Mouse (Mus musculus): ENCODE measurements around the gene Cldn14. TPM values are rescaled to one million over a fixed set of nuclear protein-coding genes. Genes with fewer than 3 reads are reported as not detected.

Gene Cldn14
- polyA plus RNA-seq, 1 experiment from 2014 or later, result not detected

DNA sequence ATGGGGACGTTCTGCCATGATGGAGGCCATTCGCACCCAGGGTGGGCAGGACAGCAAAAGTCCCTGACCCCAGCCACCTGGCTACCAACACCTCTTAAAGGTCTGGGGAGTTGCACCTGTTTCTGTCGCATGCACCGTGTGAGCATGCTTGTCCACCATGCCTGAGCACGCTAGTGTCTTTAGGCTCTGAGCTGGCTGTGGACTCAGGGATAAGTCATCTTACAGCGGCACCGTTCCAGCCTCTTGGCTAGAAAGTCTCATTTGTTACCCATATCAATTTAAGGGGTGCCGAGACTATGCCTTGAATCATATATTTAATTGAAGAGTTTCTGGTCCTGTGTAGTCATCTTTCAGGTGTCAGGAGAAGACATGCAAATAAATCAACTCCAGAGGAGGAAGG is 40.7 kb downstream of the Cldn14 start:
- Histone ChIP-seq H3K27me3 (replicated peaks) (no peaks in the 10 kb centered on the region), H3K4me3 (no peak overlapping the region), H3K9me3 (no peaks in the 10 kb centered on the region), H3K4me2 (no peak overlapping the region), H3K9ac (no peak overlapping the region), H3K27ac (no peak overlapping the region), H3K36me3 (replicated peaks) (no peaks in the 10 kb centered on the region), H3K4me1 (no peaks in the 10 kb centered on the region)
- ATAC-seq (replicated peaks), result no peak
- WGBS, result 96% methylated on average over 8 of the region's 8 CpGs

DNA sequence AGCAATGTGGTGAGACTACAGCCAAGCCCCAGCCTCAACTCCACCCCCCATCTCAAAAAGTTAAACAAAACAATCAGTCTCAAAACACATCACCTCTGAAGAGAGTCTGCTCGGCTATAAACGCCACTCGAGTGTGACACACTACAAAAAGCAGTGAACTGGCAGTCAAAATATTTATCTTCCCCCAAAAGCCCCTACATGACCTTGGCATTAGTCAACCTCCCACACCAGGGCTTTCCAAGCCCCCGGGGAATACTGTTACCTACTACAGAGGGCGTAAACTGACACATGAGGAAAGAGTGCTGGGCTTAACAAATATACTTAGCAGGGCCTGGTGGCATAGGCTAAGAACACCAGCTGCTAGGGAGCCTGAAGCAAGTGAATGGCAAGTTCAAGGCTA is 46.4 kb downstream of the Cldn14 start:
- WGBS, result 87% methylated on average over 5 of the region's 5 CpGs

GRCm38 (mm10) chr16:93961099-93961646 is 47.5 kb downstream of the Cldn14 start:
- no peak overlapping the region for H3K9ac ChIP-seq
- no peak overlapping the region for H3K27ac ChIP-seq
- ATAC-seq (replicated peaks), result no peak
- H3K27me3 ChIP-seq (replicated peaks), result no peaks in the 10 kb centered on the region
- H3K4me2 ChIP-seq, result no peak overlapping the region
- no peaks in the 10 kb centered on the region for H3K36me3 ChIP-seq (replicated peaks)
- H3K4me3 ChIP-seq, result no peak overlapping the region
- H3K4me1 ChIP-seq, result no peaks in the 10 kb centered on the region; the same call in 1 of the 2 replicates
- 91% methylated on average over 11 of the region's 11 CpGs for WGBS
- no peaks in the 10 kb centered on the region for H3K9me3 ChIP-seq

More for the DNA sequence above, 46.4 kb downstream of the Cldn14 start:
- no peaks in the 10 kb centered on the region for H3K36me3 ChIP-seq (replicated peaks)
- no peak overlapping the region for H3K4me3 ChIP-seq
- H3K4me2 ChIP-seq, result no peak overlapping the region
- H3K9ac ChIP-seq, result no peak overlapping the region
- ATAC-seq (replicated peaks), result no peak
- no peaks in the 10 kb centered on the region for H3K9me3 ChIP-seq
- no peak overlapping the region for H3K27ac ChIP-seq
- no peaks in the 10 kb centered on the region for H3K27me3 ChIP-seq (replicated peaks)
- H3K4me1 ChIP-seq, result no peaks in the 10 kb centered on the region

GRCm38 (mm10) chr16:93960495-93960894 is 48.1 kb downstream of the Cldn14 start:
- ATAC-seq (replicated peaks), result no peak
- Histone ChIP-seq H3K27ac (no peak overlapping the region), H3K36me3 (replicated peaks) (no peaks in the 10 kb centered on the region), H3K27me3 (replicated peaks) (no peaks in the 10 kb centered on the region), H3K9me3 (no peaks in the 10 kb centered on the region), H3K9ac (no peak overlapping the region), H3K4me2 (no peak overlapping the region), H3K4me3 (no peak overlapping the region), H3K4me1 (no peaks in the 10 kb centered on the region; the same call in 1 of the 2 replicates)
- WGBS, result 88% methylated on average over 4 of the region's 4 CpGs

DNA sequence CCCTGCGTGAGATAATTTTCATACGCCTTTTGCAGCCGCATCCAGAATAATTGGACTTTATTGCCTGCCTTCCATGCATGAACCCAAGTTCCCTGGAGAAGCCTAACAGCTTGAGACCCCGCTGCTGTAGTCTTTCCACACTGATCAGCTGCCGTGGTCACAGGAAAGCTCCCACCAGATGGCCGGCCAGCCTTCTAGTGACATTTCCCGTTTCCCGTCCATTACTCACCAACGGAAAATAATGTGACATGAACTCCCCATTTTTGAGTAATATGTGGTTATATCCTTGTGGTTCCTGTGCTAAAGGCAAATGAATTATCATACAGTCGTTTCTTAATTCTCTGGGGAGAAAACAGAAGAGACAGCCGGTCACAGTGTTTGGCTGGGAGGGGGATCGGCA is 51.2 kb downstream of the Cldn14 start:
- Histone ChIP-seq H3K27ac (no peak overlapping the region), H3K4me3 (no peak overlapping the region)

DNA sequence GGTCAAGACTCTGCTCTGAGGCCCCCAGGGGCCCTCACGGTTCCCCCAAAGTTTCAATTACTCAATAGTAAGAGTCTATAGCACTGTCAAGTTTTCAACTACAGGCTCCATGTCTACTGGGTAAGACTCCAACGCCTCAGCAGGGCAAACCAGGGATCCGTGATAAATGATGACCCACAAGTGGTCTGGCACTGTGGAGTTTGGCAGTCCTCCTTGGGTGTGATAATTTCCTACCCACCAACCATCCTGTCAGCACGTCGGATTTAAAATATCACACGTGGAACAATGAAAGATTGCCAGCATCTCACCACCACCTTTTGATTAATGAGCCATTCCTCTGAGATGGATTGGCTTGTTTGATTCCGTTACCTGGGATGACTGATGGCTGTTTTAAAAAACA is 51.7 kb downstream of the Cldn14 start:
- H3K36me3 ChIP-seq (replicated peaks), result no peaks in the 10 kb centered on the region
- no peak overlapping the region for H3K4me2 ChIP-seq
- no peak overlapping the region for H3K9ac ChIP-seq
- no peak overlapping the region for H3K27ac ChIP-seq
- no peak for ATAC-seq (replicated peaks)
- no peaks in the 10 kb centered on the region; the same call in 1 of the 2 replicates for H3K4me1 ChIP-seq
- H3K9me3 ChIP-seq, result no peaks in the 10 kb centered on the region
- H3K27me3 ChIP-seq (replicated peaks), result no peaks in the 10 kb centered on the region
- WGBS, result 73% methylated on average over 7 of the region's 7 CpGs
- no peak overlapping the region for H3K4me3 ChIP-seq

More for the DNA sequence above, 51.2 kb downstream of the Cldn14 start:
- Histone ChIP-seq H3K36me3 (replicated peaks) (no peaks in the 10 kb centered on the region), H3K27me3 (replicated peaks) (no peaks in the 10 kb centered on the region), H3K4me1 (no peaks in the 10 kb centered on the region; the same call in 1 of the 2 replicates), H3K9ac (no peak overlapping the region), H3K4me2 (no peak overlapping the region), H3K9me3 (no peaks in the 10 kb centered on the region)
- ATAC-seq (replicated peaks), result no peak
- WGBS, result 61% methylated on average over 12 of the region's 12 CpGs

- Histone ChIP-seq H3K4me1 (no peaks in the 10 kb centered on the region), H3K9me3 (no peaks in the 10 kb centered on the region), H3K4me3 (no peak overlapping the region), H3K27me3 (replicated peaks) (no peaks in the 10 kb centered on the region), H3K27ac (no peak overlapping the region), H3K9ac (no peak overlapping the region), H3K4me2 (no peak overlapping the region), H3K36me3 (replicated peaks) (no peaks in the 10 kb centered on the region)
- WGBS, result 90% methylated on average over 4 of the region's 4 CpGs
- no peak for ATAC-seq (replicated peaks)
Measured at GRCm38 (mm10) chr16:93947396-93947795, 61.2 kb downstream of the Cldn14 start.

GRCm38 (mm10) chr16:93944301-93944700 is 64.3 kb downstream of the Cldn14 start:
- Histone ChIP-seq H3K27ac (no peak overlapping the region), H3K4me1 (no peaks in the 10 kb centered on the region), H3K27me3 (replicated peaks) (no peaks in the 10 kb centered on the region), H3K4me3 (no peak overlapping the region), H3K9ac (no peak overlapping the region), H3K36me3 (replicated peaks) (no peaks in the 10 kb centered on the region), H3K4me2 (no peak overlapping the region), H3K9me3 (no peaks in the 10 kb centered on the region)
- no peak for ATAC-seq (replicated peaks)
- 86% methylated on average over 6 of the region's 6 CpGs for WGBS

DNA sequence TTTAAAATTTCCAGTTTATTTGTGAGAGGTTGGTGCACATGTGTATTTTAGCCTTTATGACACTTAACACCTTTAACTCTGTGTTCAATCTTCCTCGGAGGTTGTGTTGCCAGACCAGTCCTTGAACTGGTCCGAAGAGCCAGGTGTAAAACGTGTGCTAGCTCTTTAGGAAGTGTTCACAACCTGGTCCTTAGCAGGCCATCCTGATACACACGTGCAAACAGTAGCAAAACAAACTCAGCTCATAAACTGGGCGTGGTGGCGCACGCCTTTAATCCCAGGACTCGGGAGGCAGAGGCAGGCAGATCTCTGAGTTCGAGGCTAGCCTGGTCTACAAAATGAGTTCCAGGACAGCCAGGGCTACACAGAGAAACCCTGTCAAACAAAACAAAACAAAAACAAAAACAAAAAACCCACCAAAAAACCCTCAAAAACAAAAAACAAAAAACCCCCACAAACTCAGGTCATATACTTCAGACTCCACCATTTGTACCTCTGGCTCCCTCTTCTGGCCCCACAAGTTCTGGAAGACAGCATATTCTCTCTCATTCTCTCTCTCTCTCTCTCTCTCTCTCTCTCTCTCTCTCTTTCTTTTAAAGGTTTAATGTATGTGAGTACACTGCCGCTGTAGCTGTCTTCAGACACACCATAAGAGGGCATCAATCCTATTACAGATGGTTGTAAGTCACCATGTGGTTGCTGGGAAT is 65.7 kb downstream of the Cldn14 start:
- H3K27ac ChIP-seq, result no peak overlapping the region
- H3K36me3 ChIP-seq (replicated peaks), result no peaks in the 10 kb centered on the region
- H3K9ac ChIP-seq, result no peak overlapping the region
- H3K4me3 ChIP-seq, result no peak overlapping the region
- H3K4me1 ChIP-seq, result 0 out of 2 replicates have a peak, but pooled peaks cover 5% of the 10 kb centered on the region
- WGBS, result 93% methylated on average over 10 of the region's 10 CpGs
- H3K9me3 ChIP-seq, result no peaks in the 10 kb centered on the region
- no peak for ATAC-seq (replicated peaks)
- H3K4me2 ChIP-seq, result no peak overlapping the region
- H3K27me3 ChIP-seq (replicated peaks), result no peaks in the 10 kb centered on the region

DNA sequence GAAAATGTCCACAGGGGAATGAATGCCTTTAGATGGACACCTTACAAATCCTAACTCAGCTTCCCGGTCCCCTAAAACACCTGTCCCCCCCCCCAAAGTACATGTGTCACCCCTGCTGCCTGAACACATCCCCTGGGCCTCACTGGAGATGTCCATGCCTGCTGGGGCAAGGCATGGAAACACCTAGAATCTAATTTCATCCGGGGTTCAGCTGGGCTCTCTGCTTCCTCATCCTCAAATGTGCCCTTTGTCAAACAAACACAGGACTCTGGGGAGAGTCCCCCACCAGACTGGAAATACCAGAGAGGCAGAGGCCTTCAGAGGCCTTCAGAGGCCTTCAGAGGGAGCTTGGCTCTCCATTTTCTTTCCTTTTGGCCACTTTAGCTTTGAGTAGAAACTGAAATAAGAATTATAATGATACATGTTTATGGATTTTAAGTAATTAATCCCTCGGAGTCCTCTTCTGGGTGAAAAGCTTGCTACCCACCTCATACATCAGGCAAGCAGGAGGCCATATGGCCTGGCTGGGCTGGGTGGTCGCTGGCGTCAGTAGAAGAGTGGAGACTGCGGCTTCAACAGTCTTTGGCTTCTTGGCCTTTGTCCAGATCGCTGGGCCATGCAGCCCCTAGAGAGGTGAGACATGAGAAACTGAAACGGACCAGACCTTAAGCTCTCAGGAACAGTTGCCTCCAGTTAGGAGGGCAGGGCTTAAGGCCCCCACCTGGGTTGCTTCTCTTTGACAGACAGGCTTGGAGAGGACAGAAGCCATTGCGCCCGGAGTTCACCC is 66.7 kb downstream of the Cldn14 start:
- no peak overlapping the region for H3K4me3 ChIP-seq
- no peak overlapping the region for H3K9ac ChIP-seq
- ATAC-seq (replicated peaks), result no peak
- H3K36me3 ChIP-seq (replicated peaks), result no peaks in the 10 kb centered on the region
- no peaks in the 10 kb centered on the region for H3K27me3 ChIP-seq (replicated peaks)
- no peaks in the 10 kb centered on the region for H3K9me3 ChIP-seq
- 73% methylated on average over 10 of the region's 10 CpGs for WGBS
- H3K4me1 ChIP-seq, result 0 out of 2 replicates have a peak, but pooled peaks cover 5% of the 10 kb centered on the region
- no peak overlapping the region for H3K27ac ChIP-seq
- H3K4me2 ChIP-seq, result no peak overlapping the region

DNA sequence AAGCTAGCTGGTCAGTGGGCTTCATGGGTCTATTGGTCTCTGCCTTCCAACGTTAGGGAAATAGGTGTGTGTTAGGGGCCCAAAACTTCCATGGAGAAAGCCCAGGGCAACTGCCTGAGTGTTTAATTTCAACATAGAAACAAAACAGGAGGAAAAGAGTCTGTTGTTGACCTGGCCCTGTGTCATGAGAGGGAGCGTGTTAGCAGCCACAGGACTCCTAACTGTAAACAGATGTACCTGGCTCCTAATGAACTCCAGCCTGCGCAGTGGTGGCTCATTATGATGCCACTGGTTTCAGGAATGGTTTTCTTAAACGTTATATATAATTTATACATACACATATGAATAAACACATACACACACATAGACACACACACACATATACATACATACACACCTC is 68.7 kb downstream of the Cldn14 start:
- H3K27me3 ChIP-seq (replicated peaks), result peaks cover 10% of the 10 kb centered on the region
- H3K9ac ChIP-seq, result no peak overlapping the region
- no peaks in the 10 kb centered on the region for H3K36me3 ChIP-seq (replicated peaks)
- H3K4me3 ChIP-seq, result no peak overlapping the region
- H3K9me3 ChIP-seq, result no peaks in the 10 kb centered on the region
- WGBS, result 76% methylated on average over 4 of the region's 4 CpGs
- 0 out of 2 replicates have a peak, but pooled peaks cover 5% of the 10 kb centered on the region for H3K4me1 ChIP-seq
- H3K27ac ChIP-seq, result no peak overlapping the region
- H3K4me2 ChIP-seq, result no peak overlapping the region
- no peak for ATAC-seq (replicated peaks)

- H3K27me3 ChIP-seq (replicated peaks), result peaks cover 15% of the 10 kb centered on the region
- H3K9ac ChIP-seq, result no peak overlapping the region
- 0 out of 2 replicates have a peak, but pooled peaks cover 5% of the 10 kb centered on the region for H3K4me1 ChIP-seq
- peak overlapping the region; percentile 52 for H3K4me2 ChIP-seq
- WGBS, result 9% methylated on average over 16 of the region's 16 CpGs
- H3K27ac ChIP-seq, result no peak overlapping the region
- no peak for ATAC-seq (replicated peaks)
- H3K9me3 ChIP-seq, result no peaks in the 10 kb centered on the region
- no peaks in the 10 kb centered on the region for H3K36me3 ChIP-seq (replicated peaks)
- peak overlapping the region; percentile 32 for H3K4me3 ChIP-seq
Measured at GRCm38 (mm10) chr16:93938400-93938846, 70.2 kb downstream of the Cldn14 start.
